Mouse (Mus musculus) forebrain, embryonic 13.5 days (tissue): ENCODE data around the gene Gm20388. TPM values are rescaled to one million over a fixed set of nuclear protein-coding genes. Genes with fewer than 3 reads are reported as not detected.

ENCODE experiments used
- ATAC-seq: fragments of 200-750 bp; cut with Nextera tagmentation; 2 replicates; pipeline ENCODE4 v1.8.0; 2017
- H3K27ac ChIP-seq: fragments of 300-500 bp; sonication (generic); 2 replicates; pipeline ENCODE4 v1.5.1; 2015; ENCODE audit warnings: inconsistent platforms, mild to moderate bottlenecking, moderate library complexity
- H3K27me3 ChIP-seq: fragments of 300-500 bp; sonication (generic); 2 replicates; pipeline ENCODE4 v1.6.1; 2015; ENCODE audit warnings: mild to moderate bottlenecking, inconsistent platforms
- H3K36me3 ChIP-seq: fragments of 300-500 bp; sonication (generic); 2 replicates; pipeline ENCODE4 v1.6.1; 2015; ENCODE audit warnings: mild to moderate bottlenecking, inconsistent platforms; ENCODE audit not compliant: poor library complexity, severe bottlenecking
- H3K4me1 ChIP-seq: fragments of 300-500 bp; sonication (generic); 2 replicates; pipeline ENCODE4 v1.6.1; 2015; ENCODE audit warnings: inconsistent platforms
- H3K4me2 ChIP-seq: fragments of 300-500 bp; sonication (generic); 2 replicates; pipeline ENCODE4 v1.6.1; 2015; ENCODE audit warnings: inconsistent platforms, mild to moderate bottlenecking, moderate library complexity
- H3K4me3 ChIP-seq: fragments of 300-500 bp; sonication (generic); 2 replicates; pipeline ENCODE4 v1.5.1; 2015; ENCODE audit warnings: mild to moderate bottlenecking, inconsistent platforms
- H3K9ac ChIP-seq: fragments of 300-500 bp; sonication (generic); 2 replicates; pipeline ENCODE4 v1.6.1; 2015; ENCODE audit warnings: mild to moderate bottlenecking, inconsistent platforms
- H3K9me3 ChIP-seq: fragments of 300-500 bp; sonication (generic); replicated peaks from 2 replicates; pipeline ENCODE4 v1.6.1; 2016; ENCODE audit warnings: inconsistent platforms
- WGBS: fragments of 180-500 bp; shearing (Covaris S2); methylation state at CpG from one replicate; pipeline ENCODE4 v1.1.7; 2015; 5-methylcytosine and 5-hydroxymethylcytosine counted together
- polyA plus RNA-seq: library from polyadenylated mRNA; unstranded; fragments of >200 nt; fragmentation: Nextera tagmentation; extraction: Ambion mirVana; gene quantifications from 2 replicates; pipeline ENCODE4 v1.2.1, GENCODE M21; 2015

The Gm20388 gene
- polyA plus RNA-seq, 1 experiment from 2014 or later = 5.6 TPM

DNA sequence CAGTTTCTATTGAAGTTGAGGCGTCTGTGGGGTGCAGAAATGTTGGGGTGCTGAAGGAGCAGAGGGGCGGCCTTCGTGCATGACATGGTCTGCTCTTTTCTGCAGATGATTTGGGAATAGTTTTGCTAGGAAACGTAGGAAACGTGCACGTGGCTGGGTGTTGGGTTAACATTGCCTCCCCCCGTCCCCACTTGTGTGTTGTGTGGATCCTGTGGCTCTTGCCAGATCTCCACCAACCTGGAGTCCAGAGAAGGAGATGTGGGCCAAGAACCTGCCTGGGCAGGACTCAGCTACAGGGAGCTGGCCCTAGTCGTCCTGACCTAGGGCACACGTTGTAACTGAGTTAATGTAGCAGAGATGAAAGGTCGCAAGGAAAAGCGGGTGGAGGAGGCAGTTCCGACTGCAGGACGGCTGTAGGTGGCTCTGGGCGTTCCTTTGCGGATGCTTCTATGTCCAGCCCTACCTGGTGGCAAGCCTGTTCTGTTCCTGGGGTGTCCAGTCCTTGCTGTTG, 579.2 kb downstream of the Gm20388 start:
- peak overlapping the region; percentile 100 for H3K27ac ChIP-seq
- WGBS = under 1% methylated on average over 15 of the region's 15 CpGs
- peak overlapping the region; percentile 98 for H3K9ac ChIP-seq
- H3K4me2 ChIP-seq = peak overlapping the region; percentile 94
- peak overlapping the region; percentile 95 for H3K4me3 ChIP-seq
- H3K4me1 ChIP-seq = peaks cover 82% of the 10 kb centered on the region
- H3K36me3 ChIP-seq = no peaks in the 10 kb centered on the region
- H3K27me3 ChIP-seq = no peaks in the 10 kb centered on the region
- ATAC-seq = no peak
- H3K9me3 ChIP-seq = no peaks in the 10 kb centered on the region

DNA sequence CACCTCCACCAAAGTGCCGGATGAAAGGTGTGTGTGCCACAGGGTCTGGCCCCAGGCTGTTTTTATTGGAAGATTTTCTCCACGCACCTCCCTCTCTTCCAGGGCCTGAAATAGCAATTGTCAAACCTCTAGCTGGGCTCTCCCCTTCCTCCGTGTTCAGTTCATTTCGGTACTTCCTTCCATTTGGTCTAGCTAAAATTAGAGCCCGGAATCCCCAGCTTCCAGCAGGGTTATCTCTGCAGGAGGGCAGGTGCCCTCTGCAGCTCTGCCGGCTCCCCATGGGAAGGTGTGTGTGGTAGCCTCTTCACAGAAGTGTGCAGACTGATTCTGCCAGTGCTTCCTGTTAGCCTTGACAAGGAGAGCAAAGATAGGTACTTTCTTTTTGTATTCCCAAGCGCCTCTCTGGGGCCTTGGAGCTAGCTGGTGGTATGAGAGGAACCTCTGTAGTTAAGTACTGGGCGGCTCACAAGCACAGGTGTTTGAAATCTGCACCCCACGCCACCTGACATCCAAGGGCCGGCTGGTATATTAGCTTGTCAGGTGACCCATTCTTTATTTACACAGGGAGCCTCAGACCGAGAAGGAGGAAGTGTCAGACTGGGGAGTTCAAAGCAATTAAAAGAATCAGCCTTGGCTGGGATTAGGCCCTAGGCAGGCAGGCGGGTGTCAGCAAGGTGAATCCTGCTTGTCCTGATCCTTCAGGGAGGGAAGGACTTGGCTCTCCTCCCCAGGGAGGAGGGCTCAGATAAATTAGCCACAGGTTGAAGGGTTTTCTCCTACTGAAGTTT, 579.9 kb downstream of the Gm20388 start:
- Histone ChIP-seq H3K36me3 (no peaks in the 10 kb centered on the region), H3K4me2 (peak overlapping the region; percentile 94), H3K9me3 (no peaks in the 10 kb centered on the region), H3K4me1 (peaks cover 82% of the 10 kb centered on the region), H3K9ac (peak overlapping the region; percentile 98), H3K27me3 (no peaks in the 10 kb centered on the region), H3K27ac (peak overlapping the region; percentile 100), H3K4me3 (peak overlapping the region; percentile 95)
- ATAC-seq = no peak
- 14% methylated on average over 12 of the region's 12 CpGs for whole genome bisulfite sequencing

DNA sequence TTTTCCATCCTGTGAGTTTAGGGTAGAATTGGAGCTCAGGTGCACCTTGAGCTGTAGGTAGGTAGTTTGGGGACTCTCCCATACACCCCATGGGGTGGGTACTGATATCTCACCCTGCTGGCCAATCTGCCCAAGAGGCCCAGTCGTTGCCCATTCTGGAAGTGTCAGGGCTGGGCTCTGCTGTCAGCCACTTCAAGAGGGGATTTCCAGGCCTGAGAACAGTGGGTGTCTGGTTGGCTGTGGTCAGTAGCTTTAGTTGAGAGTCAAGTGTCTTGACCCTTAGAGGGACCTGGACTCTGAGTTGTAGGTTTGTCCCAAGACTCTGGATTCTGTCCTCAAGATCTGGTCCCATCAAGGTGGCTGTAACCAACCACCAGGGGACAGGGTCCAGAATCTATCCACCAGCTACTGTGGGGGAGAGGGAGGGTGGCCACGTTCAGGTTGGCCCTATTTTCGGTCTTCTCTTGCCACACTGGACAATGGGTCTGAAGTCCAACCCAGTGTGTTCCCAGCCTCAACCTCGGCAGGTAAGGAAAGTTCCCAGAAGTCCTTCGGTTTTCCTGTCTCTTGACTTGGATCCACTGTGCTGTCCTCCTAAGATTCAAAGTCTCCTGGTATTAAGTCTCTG, 580.6 kb downstream of the Gm20388 start:
- peak overlapping the region; percentile 100; the same call in 1 of the 2 replicates for H3K27ac ChIP-seq
- H3K4me2 ChIP-seq = peak overlapping the region; percentile 94
- peak overlapping the region; percentile 98 for H3K9ac ChIP-seq
- no peaks in the 10 kb centered on the region for H3K27me3 ChIP-seq
- H3K4me1 ChIP-seq = peaks cover 81% of the 10 kb centered on the region
- ATAC-seq = no peak
- WGBS = 64% methylated on average over 5 of the region's 5 CpGs
- H3K9me3 ChIP-seq = no peaks in the 10 kb centered on the region
- H3K4me3 ChIP-seq = peak overlapping the region; percentile 95
- no peaks in the 10 kb centered on the region for H3K36me3 ChIP-seq

DNA sequence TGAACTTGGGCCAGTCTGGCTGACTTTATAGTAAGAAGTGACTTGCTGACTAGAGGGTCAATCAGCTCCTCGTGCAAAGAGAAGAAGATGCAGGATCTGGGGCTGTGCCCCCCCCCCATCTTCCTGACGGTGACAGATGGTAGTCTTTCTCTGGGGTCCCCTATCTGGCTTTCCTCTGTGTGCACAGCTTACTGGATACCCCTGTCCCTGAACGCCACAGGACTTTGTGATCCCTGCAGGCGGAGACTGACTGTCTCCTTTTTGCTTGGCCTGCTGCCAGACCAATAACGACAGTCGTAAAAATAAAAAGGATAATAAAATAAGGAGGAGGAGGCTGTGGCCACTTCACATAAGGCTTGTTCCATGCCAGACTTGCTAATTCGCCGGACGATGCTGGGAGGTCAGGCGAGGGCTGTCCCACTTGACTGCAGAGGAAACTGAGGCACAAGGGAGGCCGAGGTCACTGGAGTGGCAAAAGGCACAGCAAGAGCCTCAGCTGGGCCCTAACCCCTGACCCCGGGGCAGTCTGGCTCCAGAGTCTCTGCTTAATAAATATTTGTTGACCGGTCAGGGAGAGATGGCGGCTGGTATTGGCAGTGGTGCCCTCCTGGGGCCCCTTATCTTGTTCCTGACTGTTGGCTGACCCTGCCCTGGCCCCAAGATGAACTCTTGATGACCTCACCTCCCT, 581.7 kb downstream of the Gm20388 start:
- Histone ChIP-seq H3K9ac (peak overlapping the region; percentile 41), H3K4me1 (peaks cover 81% of the 10 kb centered on the region), H3K4me3 (peak overlapping the region; percentile 95), H3K27me3 (no peaks in the 10 kb centered on the region), H3K4me2 (peak overlapping the region; percentile 94), H3K36me3 (no peaks in the 10 kb centered on the region), H3K9me3 (no peaks in the 10 kb centered on the region), H3K27ac (no peak overlapping the region; the same call in 1 of the 2 replicates)
- WGBS = 45% methylated on average over 14 of the region's 14 CpGs
- no peak for ATAC-seq

DNA sequence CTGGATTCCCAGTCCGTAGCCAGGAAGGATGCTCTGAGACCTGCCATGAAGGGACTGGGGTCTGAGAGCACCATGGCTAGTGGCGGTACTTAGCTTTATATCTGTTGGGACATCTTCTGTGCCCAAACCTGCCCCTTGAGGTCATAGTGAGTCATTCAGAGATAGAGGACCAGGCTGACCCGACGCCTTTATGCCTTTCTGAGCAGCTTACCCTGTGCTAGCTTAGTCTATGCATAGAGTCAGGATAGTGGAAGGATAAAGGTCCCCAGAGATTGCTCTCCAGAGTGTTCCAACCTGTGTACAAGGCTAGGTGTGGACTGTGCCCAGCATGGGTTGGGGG, 582.2 kb downstream of the Gm20388 start:
- H3K4me1 ChIP-seq = peaks cover 83% of the 10 kb centered on the region
- H3K27me3 ChIP-seq = no peaks in the 10 kb centered on the region
- H3K4me2 ChIP-seq = peak overlapping the region; percentile 94
- no peaks in the 10 kb centered on the region for H3K36me3 ChIP-seq
- peak overlapping the region; percentile 41 for H3K9ac ChIP-seq
- peak overlapping the region; percentile 95 for H3K4me3 ChIP-seq
- H3K9me3 ChIP-seq = no peaks in the 10 kb centered on the region
- no peak for ATAC-seq
- no peak overlapping the region; the same call in 1 of the 2 replicates for H3K27ac ChIP-seq
- 68% methylated on average over 4 of the region's 4 CpGs for WGBS

DNA sequence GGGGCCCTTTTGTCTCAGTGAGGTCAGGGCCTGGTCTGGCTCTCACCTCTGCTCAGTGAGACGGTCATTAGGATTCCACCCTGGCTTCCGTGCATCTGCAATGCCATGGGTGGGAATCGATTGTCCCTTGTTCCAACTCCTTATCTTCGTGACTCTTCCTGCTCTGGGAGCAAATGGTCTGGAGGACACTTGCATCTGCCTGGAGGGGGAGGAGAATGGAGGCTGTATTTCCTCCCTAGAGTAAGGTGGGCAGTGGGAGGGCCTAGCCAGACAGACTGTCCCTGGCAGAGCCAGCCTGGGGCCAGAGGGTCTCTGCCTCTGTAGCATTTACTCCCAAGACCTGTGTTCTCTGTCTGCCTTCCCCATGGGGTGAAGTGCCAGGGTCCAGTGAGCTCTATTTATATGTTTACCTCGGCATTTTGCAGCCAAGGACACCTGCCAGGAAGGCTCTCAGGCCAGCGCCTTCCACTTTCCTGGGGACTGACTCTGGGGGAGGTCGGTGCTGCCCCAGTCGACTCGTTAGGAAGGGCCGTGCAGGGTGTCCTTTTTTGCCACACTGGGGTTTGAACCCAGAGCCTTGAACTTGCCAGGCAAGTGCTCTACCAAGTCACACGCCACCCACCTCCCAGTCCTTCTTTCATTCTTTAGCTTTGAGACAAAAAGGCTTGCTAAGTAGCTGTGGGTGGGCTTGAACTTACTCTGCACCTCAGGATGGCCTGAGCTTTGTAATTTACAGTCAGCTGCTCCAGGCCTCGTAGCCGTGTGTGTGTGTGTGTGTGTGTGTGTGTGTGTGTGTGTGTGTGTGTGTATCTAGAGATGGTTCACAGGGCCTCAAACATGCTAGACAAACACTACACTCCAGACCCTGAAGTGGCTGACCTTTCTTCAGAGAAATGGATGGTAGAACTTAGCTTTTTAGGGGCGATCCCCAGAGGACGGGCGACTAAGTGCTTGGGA, 583.1 kb downstream of the Gm20388 start:
- Histone ChIP-seq H3K9ac (peak overlapping the region; percentile 41), H3K36me3 (no peaks in the 10 kb centered on the region), H3K4me2 (peak overlapping the region; percentile 94), H3K9me3 (no peaks in the 10 kb centered on the region), H3K4me3 (peak overlapping the region; percentile 17), H3K27me3 (no peaks in the 10 kb centered on the region), H3K27ac (no peak overlapping the region; the same call in none of the 2 replicates), H3K4me1 (peaks cover 92% of the 10 kb centered on the region)
- 55% methylated on average over 16 of the region's 16 CpGs for WGBS
- ATAC-seq = no peak

DNA sequence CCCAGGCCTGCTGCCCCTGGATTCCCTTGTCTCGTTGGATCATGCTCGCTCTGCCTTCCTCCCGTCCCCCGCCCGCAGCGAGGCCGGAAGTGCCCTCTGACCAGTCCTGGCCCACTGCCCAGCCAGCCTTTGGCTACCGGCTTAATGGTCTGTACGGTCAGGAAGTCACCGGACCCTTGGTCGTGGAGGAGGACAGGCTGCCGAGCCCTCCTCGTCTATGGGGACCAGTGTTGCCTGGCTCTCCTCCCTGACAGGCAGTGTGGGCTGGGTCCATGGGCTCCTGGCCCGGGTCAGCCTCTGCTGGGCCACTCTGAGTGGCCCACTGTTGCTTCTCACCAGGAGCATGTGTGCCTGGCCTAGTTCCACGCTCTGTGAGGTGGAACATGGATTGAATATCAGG, 584.3 kb downstream of the Gm20388 start:
- peak overlapping the region; percentile 17 for H3K4me3 ChIP-seq
- H3K36me3 ChIP-seq = no peaks in the 10 kb centered on the region
- 51% methylated on average over 15 of the region's 15 CpGs for WGBS
- H3K9me3 ChIP-seq = no peaks in the 10 kb centered on the region
- peaks cover 99% of the 10 kb centered on the region for H3K4me1 ChIP-seq
- ATAC-seq = no peak
- peak overlapping the region; percentile 94 for H3K4me2 ChIP-seq
- peak overlapping the region; percentile 27 for H3K9ac ChIP-seq
- no peaks in the 10 kb centered on the region for H3K27me3 ChIP-seq
- peak overlapping the region; percentile 44 for H3K27ac ChIP-seq

DNA sequence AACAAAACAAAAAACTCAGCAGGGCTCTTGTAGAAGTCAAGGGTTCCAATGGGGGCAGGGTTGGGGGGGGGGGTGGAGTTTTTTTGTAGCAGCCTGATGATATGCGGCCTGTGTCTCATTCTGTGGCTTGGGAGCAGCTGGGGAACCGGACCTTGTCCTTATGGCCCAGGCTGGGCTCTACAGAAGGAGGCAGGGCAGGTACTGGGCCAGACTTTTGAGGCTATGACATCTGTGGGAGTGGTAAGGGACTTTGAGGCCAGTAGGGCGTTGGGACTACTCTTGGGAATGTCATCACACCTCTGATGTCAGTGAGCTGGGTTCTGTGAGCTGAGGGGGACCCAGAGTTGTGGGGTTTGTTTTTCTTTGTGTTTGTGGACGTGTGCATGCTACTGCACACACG, 584.8 kb downstream of the Gm20388 start:
- Histone ChIP-seq H3K9me3 (no peaks in the 10 kb centered on the region), H3K27me3 (no peaks in the 10 kb centered on the region), H3K4me1 (peaks cover 99% of the 10 kb centered on the region), H3K4me3 (no peak overlapping the region), H3K27ac (0 out of 2 replicates have a peak overlapping the region, but pooled peaks have one; percentile 44), H3K4me2 (peak overlapping the region; percentile 94), H3K36me3 (no peaks in the 10 kb centered on the region), H3K9ac (no peak overlapping the region)
- 71% methylated on average over 5 of the region's 5 CpGs for WGBS
- no peak for ATAC-seq

DNA sequence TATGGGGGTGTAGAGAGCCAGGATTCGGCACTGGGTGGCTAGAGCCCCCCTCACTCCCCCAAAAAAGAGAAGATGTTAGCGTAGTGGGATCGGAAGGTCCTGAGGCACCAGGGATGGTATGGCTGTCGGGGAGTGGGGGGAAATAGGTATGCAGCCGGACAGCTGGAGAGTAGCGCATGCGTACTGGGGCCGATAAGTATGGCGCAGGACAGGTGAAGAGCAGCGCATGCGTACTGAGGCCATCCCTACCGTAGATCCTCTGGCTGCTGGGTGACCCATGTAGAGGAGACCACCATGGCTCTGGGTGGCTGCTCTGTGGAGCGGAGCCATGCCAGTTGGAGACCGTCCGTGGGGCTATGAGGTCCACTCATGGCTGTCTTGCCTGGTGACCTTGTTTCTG, 585.8 kb downstream of the Gm20388 start:
- Histone ChIP-seq H3K9me3 (no peaks in the 10 kb centered on the region), H3K36me3 (no peaks in the 10 kb centered on the region), H3K4me1 (peaks cover 99% of the 10 kb centered on the region), H3K4me3 (no peak overlapping the region), H3K9ac (no peak overlapping the region), H3K4me2 (no peak overlapping the region), H3K27ac (peak overlapping the region; percentile 76; the same call in 1 of the 2 replicates), H3K27me3 (no peaks in the 10 kb centered on the region)
- ATAC-seq = no peak
- WGBS = 97% methylated on average over 15 of the region's 15 CpGs

DNA sequence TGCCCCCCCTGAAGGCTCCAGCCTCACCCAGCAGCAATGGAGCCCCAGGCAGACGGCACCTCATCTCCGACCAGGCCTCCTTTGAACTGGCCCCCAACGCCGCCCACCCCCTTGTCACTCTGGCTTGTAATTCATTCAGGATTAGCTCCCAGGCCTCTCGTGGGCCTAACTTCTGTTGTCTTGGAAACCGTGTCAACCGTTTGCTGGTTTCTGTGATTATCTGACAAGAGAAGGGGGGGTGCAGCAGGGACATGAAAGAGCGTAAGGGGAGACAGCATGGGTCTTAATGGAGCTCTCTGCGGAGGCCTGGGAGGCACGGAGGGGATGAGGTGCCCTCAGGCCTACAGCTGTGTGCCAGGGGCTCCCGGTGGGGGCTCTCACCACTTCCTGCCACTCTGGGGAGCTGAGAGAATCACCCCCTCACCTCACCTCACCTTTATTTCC, 586.9 kb downstream of the Gm20388 start:
- no peaks in the 10 kb centered on the region for H3K36me3 ChIP-seq
- no peaks in the 10 kb centered on the region for H3K9me3 ChIP-seq
- WGBS = 3% methylated on average over 11 of the region's 11 CpGs
- H3K4me3 ChIP-seq = peak overlapping the region; percentile 13
- peak overlapping the region; percentile 53 for H3K4me2 ChIP-seq
- no peaks in the 10 kb centered on the region for H3K27me3 ChIP-seq
- peak overlapping the region; percentile 76 for H3K27ac ChIP-seq
- peaks cover 96% of the 10 kb centered on the region for H3K4me1 ChIP-seq
- peak overlapping the region; percentile 60 for H3K9ac ChIP-seq
- ATAC-seq = peak; percentile 17; the same call in 1 of the 2 replicates

DNA sequence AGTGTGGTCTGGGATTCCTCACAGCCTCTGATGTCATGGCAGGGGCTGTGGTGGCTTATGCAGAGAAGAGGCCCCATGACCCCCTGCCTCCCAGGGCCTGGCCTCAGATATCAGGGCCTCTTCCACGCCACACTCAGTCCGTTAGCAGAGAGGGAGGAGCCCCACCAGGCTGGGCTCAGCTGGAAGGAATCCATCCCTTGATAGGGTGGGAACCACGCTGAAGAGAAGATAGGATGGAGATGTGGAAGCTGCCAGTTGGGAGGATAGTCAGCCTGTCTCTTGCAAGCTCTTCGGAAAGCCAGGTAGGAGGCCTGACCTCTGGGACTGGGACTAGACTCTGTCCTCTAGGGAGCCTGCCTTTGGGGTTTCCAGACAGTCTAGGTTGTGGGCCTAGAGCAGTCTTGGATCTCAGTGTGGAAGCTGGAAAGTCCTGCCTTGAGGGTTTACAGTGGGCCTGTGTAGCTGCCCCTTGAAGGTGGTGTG, 587.7 kb downstream of the Gm20388 start:
- ATAC-seq = peak; percentile 1; the same call in 1 of the 2 replicates
- Histone ChIP-seq H3K9me3 (no peaks in the 10 kb centered on the region), H3K4me3 (no peak overlapping the region), H3K4me1 (peaks cover 96% of the 10 kb centered on the region), H3K27ac (peak overlapping the region; percentile 76), H3K4me2 (peak overlapping the region; percentile 53), H3K36me3 (no peaks in the 10 kb centered on the region), H3K27me3 (no peaks in the 10 kb centered on the region), H3K9ac (peak overlapping the region; percentile 60)
- 30% methylated on average over 4 of the region's 4 CpGs for WGBS
